In genomic region chr19:5843781-5844691, GRCm38 (mm10) we compare ENCODE assay signal across 8 mouse cellular contexts. TPM values are rescaled to one million over a fixed set of nuclear protein-coding genes. Genes with fewer than 3 reads are reported as not detected.
DNase-seq lines count a peak whose midpoint lies in the region; ATAC-seq lines count a peak whose summit lies in the region.

No protein-coding gene starts in this region.

- no peaks in the 10 kb centered on the region for H3K36me3 ChIP-seq in midbrain, embryonic 12.5 days
- H3K36me3 ChIP-seq in midbrain, embryonic 11.5 days (ENCODE audit: control insufficient read depth, insufficient read depth, low read length): no peaks in the 10 kb centered on the region
- no peaks in the 10 kb centered on the region for H3K36me3 ChIP-seq in hindbrain, embryonic 10.5 days
- no peaks in the 10 kb centered on the region for H3K36me3 ChIP-seq in liver, embryonic 11.5 days (ENCODE audit: control insufficient read depth, insufficient read depth, low read length)

- no peak overlapping the region; the same call in none of the 2 replicates for H3K27ac ChIP-seq in midbrain, embryonic 12.5 days (replicated peaks)
- H3K27ac ChIP-seq in midbrain, embryonic 11.5 days (ENCODE audit: low read depth, low read length): no peak overlapping the region
- peak overlapping the region; percentile 96 for H3K27ac ChIP-seq in hindbrain, embryonic 10.5 days
- peak overlapping the region; percentile 98 for H3K27ac ChIP-seq in liver, embryonic 11.5 days (ENCODE audit: low read depth, low read length)

- no peak for ATAC-seq in midbrain, embryonic 12.5 days (ENCODE audit: low FRiP score, low read depth)
- ATAC-seq in midbrain, embryonic 11.5 days (ENCODE audit: low FRiP score): no peak
- peak; percentile 27; the same call in 1 of the 2 replicates for ATAC-seq in liver, embryonic 11.5 days (replicated peaks; ENCODE audit: low FRiP score)

- no peak overlapping the region for H3K9ac ChIP-seq in midbrain, embryonic 12.5 days (replicated peaks)
- no peak overlapping the region for H3K9ac ChIP-seq in midbrain, embryonic 11.5 days (ENCODE audit: low read length)
- H3K9ac ChIP-seq in liver, embryonic 11.5 days (ENCODE audit: low read depth, low read length): peak overlapping the region; percentile 65

- 88% methylated on average over 30 of the region's 30 CpGs for WGBS in midbrain, embryonic 12.5 days
- 88% methylated on average over 30 of the region's 30 CpGs for WGBS in midbrain, embryonic 11.5 days
- WGBS in hindbrain, embryonic 10.5 days: 79% methylated on average over 30 of the region's 30 CpGs
- 52% methylated on average over 30 of the region's 30 CpGs for WGBS in liver, embryonic 11.5 days

- H3K9me3 ChIP-seq in midbrain, embryonic 12.5 days: no peaks in the 10 kb centered on the region
- H3K9me3 ChIP-seq in midbrain, embryonic 11.5 days (ENCODE audit: control insufficient read depth, low read length): no peaks in the 10 kb centered on the region
- H3K9me3 ChIP-seq in hindbrain, embryonic 10.5 days: no peaks in the 10 kb centered on the region
- no peaks in the 10 kb centered on the region for H3K9me3 ChIP-seq in liver, embryonic 11.5 days (ENCODE audit: control insufficient read depth, low read length)

- 0 out of 2 replicates have a peak overlapping the region, but pooled peaks have one; percentile 1 for H3K4me3 ChIP-seq in midbrain, embryonic 12.5 days
- no peak overlapping the region for H3K4me3 ChIP-seq in midbrain, embryonic 11.5 days (ENCODE audit: low read depth, low read length)
- peak overlapping the region; percentile 48 for H3K4me3 ChIP-seq in hindbrain, embryonic 10.5 days
- peak overlapping the region; percentile 46 for H3K4me3 ChIP-seq in liver, embryonic 11.5 days (ENCODE audit: low read depth, low read length)

- peaks cover 76% of the 10 kb centered on the region for H3K4me1 ChIP-seq in midbrain, embryonic 12.5 days
- H3K4me1 ChIP-seq in midbrain, embryonic 11.5 days (ENCODE audit: control insufficient read depth, insufficient read depth, low read length): peaks cover 63% of the 10 kb centered on the region
- peaks cover 98% of the 10 kb centered on the region for H3K4me1 ChIP-seq in hindbrain, embryonic 10.5 days (replicated peaks)
- peaks cover 72% of the 10 kb centered on the region for H3K4me1 ChIP-seq in liver, embryonic 11.5 days (replicated peaks; ENCODE audit: control insufficient read depth, insufficient read depth, low read length)

- no peak for DNase-seq in midbrain, embryonic 11.5 days (ENCODE audit: low spot score, missing footprints)
- peak; percentile 19 to 23 for DNase-seq in cerebellum, postnatal 36 days
- no peak for DNase-seq in hindbrain, embryonic 10.5 days (ENCODE audit: low spot score)
- DNase-seq in liver, embryonic 11.5 days (ENCODE audit: low spot score): no peak
- DNase-seq in skeletal muscle tissue, adult 2 months (ENCODE audit: low read depth, low spot score): peak; percentile 67
- no peak for DNase-seq in left cerebral cortex, postnatal 25 days (ENCODE audit: low spot score in 2 of 2)
- no peak for DNase-seq in frontal cortex, postnatal 25 days (ENCODE audit: low spot score in 2 of 2)

- H3K27me3 ChIP-seq in midbrain, embryonic 12.5 days: peaks cover 5% of the 10 kb centered on the region; the same call in 1 of the 2 replicates
- no peaks in the 10 kb centered on the region for H3K27me3 ChIP-seq in midbrain, embryonic 11.5 days (ENCODE audit: control insufficient read depth, insufficient read depth, low read length)
- no peaks in the 10 kb centered on the region for H3K27me3 ChIP-seq in hindbrain, embryonic 10.5 days (ENCODE audit: insufficient read depth, poor library complexity, severe bottlenecking)
- H3K27me3 ChIP-seq in liver, embryonic 11.5 days (replicated peaks; ENCODE audit: control insufficient read depth, insufficient read depth, low read length): no peaks in the 10 kb centered on the region

- H3K4me2 ChIP-seq in midbrain, embryonic 12.5 days (replicated peaks): peak overlapping the region; percentile 62; the same call in 1 of the 2 replicates
- H3K4me2 ChIP-seq in midbrain, embryonic 11.5 days: no peak overlapping the region
- peak overlapping the region; percentile 78 for H3K4me2 ChIP-seq in liver, embryonic 11.5 days

- intact Hi-C loops in left cerebral cortex, postnatal 25 days (cut with DNase I): no loop called here

RNA-seq across cellular contexts. Expression of gene Frmd8, which starts 31.0 kb away (rescaled TPM):
- 22.3 and 24.8 TPM in 2 replicates for polyA plus RNA-seq in midbrain, embryonic 12.5 days (2016; fragmentation: Nextera tagmentation; extraction: Ambion mirVana)
- 11.5 and 14.0 TPM in 2 replicates for polyA plus RNA-seq in midbrain, embryonic 11.5 days (2014; fragmentation: Nextera tagmentation; extraction: Ambion mirVana)
- 37.2 and 37.8 TPM in 2 replicates for polyA plus RNA-seq in hindbrain, embryonic 10.5 days (2016; fragmentation: Nextera tagmentation; extraction: Ambion mirVana)
- polyA plus RNA-seq in liver, embryonic 11.5 days (2014; fragmentation: Nextera tagmentation; extraction: Ambion mirVana): 26.8 and 27.9 TPM in 2 replicates
- 10 to 100 TPM in 1 of 2 experiments, 1 to 10 TPM in 1; 9.5 to 14.6 TPM for total RNA-seq in left cerebral cortex, postnatal 25 days (2021)

RNA-seq across cellular contexts. Expression of gene Slc25a45, which starts 33.6 kb away (rescaled TPM):
- polyA plus RNA-seq in midbrain, embryonic 12.5 days (2016; fragmentation: Nextera tagmentation; extraction: Ambion mirVana): 1.9 and 3.4 TPM in 2 replicates
- polyA plus RNA-seq in midbrain, embryonic 11.5 days (2014; fragmentation: Nextera tagmentation; extraction: Ambion mirVana): 1.1 and 1.8 TPM in 2 replicates
- 2.8 TPM in 2 replicates for polyA plus RNA-seq in hindbrain, embryonic 10.5 days (2016; fragmentation: Nextera tagmentation; extraction: Ambion mirVana)
- 7.5 and 8.2 TPM in 2 replicates for polyA plus RNA-seq in liver, embryonic 11.5 days (2014; fragmentation: Nextera tagmentation; extraction: Ambion mirVana)
- total RNA-seq in left cerebral cortex, postnatal 25 days (2021): 1 to 10 TPM; 2.5 to 3.0 TPM

RNA-seq across cellular contexts. Expression of gene Tigd3, which starts 49.9 kb away (rescaled TPM):
- polyA plus RNA-seq in midbrain, embryonic 12.5 days (2016; fragmentation: Nextera tagmentation; extraction: Ambion mirVana): 11.1 and 11.4 TPM in 2 replicates
- 7.3 and 8.3 TPM in 2 replicates for polyA plus RNA-seq in midbrain, embryonic 11.5 days (2014; fragmentation: Nextera tagmentation; extraction: Ambion mirVana)
- polyA plus RNA-seq in hindbrain, embryonic 10.5 days (2016; fragmentation: Nextera tagmentation; extraction: Ambion mirVana): 9.9 and 11.3 TPM in 2 replicates
- 3.9 and 4.2 TPM in 2 replicates for polyA plus RNA-seq in liver, embryonic 11.5 days (2014; fragmentation: Nextera tagmentation; extraction: Ambion mirVana)
- total RNA-seq in left cerebral cortex, postnatal 25 days (2021): 1 to 10 TPM; 4.5 to 5.5 TPM

Comparison
In these comparisons a context has a peak if more than half of its experiments do, and no peak if none do; other contexts are left out.
1. H3K27ac ChIP-seq: peak in hindbrain, embryonic 10.5 days (single experiment) and liver, embryonic 11.5 days (single experiment); none in midbrain, embryonic 12.5 days (single experiment) and midbrain, embryonic 11.5 days (single experiment).
2. DNase-seq: peak in cerebellum, postnatal 36 days (2 of 2) and skeletal muscle tissue, adult 2 months (single experiment); none in midbrain, embryonic 11.5 days (single experiment), hindbrain, embryonic 10.5 days (single experiment), liver, embryonic 11.5 days (single experiment), left cerebral cortex, postnatal 25 days (0 of 2) and frontal cortex, postnatal 25 days (0 of 2).